Mouse (Mus musculus): ENCODE results near the gene Plekhb2. TPM values are rescaled to one million over a fixed set of nuclear protein-coding genes. Genes with fewer than 3 reads are reported as not detected.

Gene Plekhb2
- polyA plus RNA-seq, 1 experiment from 2014 or later, result 58.0 TPM

- no peak overlapping the region for H3K4me2 ChIP-seq (replicated peaks; ENCODE audit: low read depth, low read length)
- no peaks in the 10 kb centered on the region for H3K27me3 ChIP-seq (ENCODE audit: insufficient read depth, low read length)
- H3K36me3 ChIP-seq (ENCODE audit: insufficient read depth, low read length), result peaks cover 66% of the 10 kb centered on the region
- WGBS, result 83% methylated on average over 13 of the region's 13 CpGs
- H3K9me3 ChIP-seq (ENCODE audit: low read length), result no peaks in the 10 kb centered on the region
- H3K27ac ChIP-seq (ENCODE audit: low read length), result no peak overlapping the region
- no peak overlapping the region for H3K9ac ChIP-seq (replicated peaks; ENCODE audit: low read length)
- H3K4me1 ChIP-seq (ENCODE audit: insufficient read depth, low read length), result no peaks in the 10 kb centered on the region
- no peak for ATAC-seq (ENCODE audit: low FRiP score, low TSS enrichment)
- H3K4me3 ChIP-seq (ENCODE audit: low read length), result no peak overlapping the region
These were observed 37.1 kb upstream of the Plekhb2 start for GRCm38 (mm10) chr1:34812407-34813247.

- 88% methylated on average over 6 of the region's 6 CpGs for WGBS
- ATAC-seq (ENCODE audit: low FRiP score, low TSS enrichment), result no peak
- Histone ChIP-seq H3K9ac (replicated peaks; ENCODE audit: low read length) (no peak overlapping the region), H3K27ac (ENCODE audit: low read length) (no peak overlapping the region), H3K4me2 (replicated peaks; ENCODE audit: low read depth, low read length) (no peak overlapping the region), H3K4me1 (ENCODE audit: insufficient read depth, low read length) (no peaks in the 10 kb centered on the region), H3K27me3 (ENCODE audit: insufficient read depth, low read length) (no peaks in the 10 kb centered on the region), H3K9me3 (ENCODE audit: low read length) (no peaks in the 10 kb centered on the region), H3K36me3 (ENCODE audit: insufficient read depth, low read length) (peaks cover 83% of the 10 kb centered on the region), H3K4me3 (ENCODE audit: low read length) (no peak overlapping the region)
These were observed 33.9 kb upstream of the Plekhb2 start for GRCm38 (mm10) chr1:34815843-34816242.

- 0 out of 2 replicates have a peak, but pooled peaks cover 3% of the 10 kb centered on the region for H3K9me3 ChIP-seq (ENCODE audit: low read length)
- WGBS, result 92% methylated on average over 6 of the region's 6 CpGs
- H3K4me1 ChIP-seq (ENCODE audit: insufficient read depth, low read length), result no peaks in the 10 kb centered on the region
- H3K36me3 ChIP-seq (ENCODE audit: insufficient read depth, low read length), result peaks cover 77% of the 10 kb centered on the region
- no peak for ATAC-seq (ENCODE audit: low FRiP score, low TSS enrichment)
- no peaks in the 10 kb centered on the region for H3K27me3 ChIP-seq (ENCODE audit: insufficient read depth, low read length)
- H3K9ac ChIP-seq (replicated peaks; ENCODE audit: low read length), result no peak overlapping the region
- no peak overlapping the region for H3K27ac ChIP-seq (ENCODE audit: low read length)
- H3K4me3 ChIP-seq (ENCODE audit: low read length), result no peak overlapping the region
- no peak overlapping the region for H3K4me2 ChIP-seq (replicated peaks; ENCODE audit: low read depth, low read length)
These were observed 30.4 kb upstream of the Plekhb2 start for GRCm38 (mm10) chr1:34819225-34819910.

- Histone ChIP-seq H3K36me3 (ENCODE audit: insufficient read depth, low read length) (peaks cover 66% of the 10 kb centered on the region), H3K4me1 (ENCODE audit: insufficient read depth, low read length) (no peaks in the 10 kb centered on the region), H3K4me3 (ENCODE audit: low read length) (no peak overlapping the region), H3K4me2 (replicated peaks; ENCODE audit: low read depth, low read length) (no peak overlapping the region), H3K27ac (ENCODE audit: low read length) (no peak overlapping the region), H3K9ac (replicated peaks; ENCODE audit: low read length) (no peak overlapping the region), H3K27me3 (ENCODE audit: insufficient read depth, low read length) (no peaks in the 10 kb centered on the region), H3K9me3 (ENCODE audit: low read length) (0 out of 2 replicates have a peak, but pooled peaks cover 3% of the 10 kb centered on the region)
- 93% methylated on average over 2 of the region's 2 CpGs for whole genome bisulfite sequencing
- ATAC-seq (ENCODE audit: low FRiP score, low TSS enrichment), result no peak
These were observed 28.4 kb upstream of the Plekhb2 start for GRCm38 (mm10) chr1:34821411-34821810.

- Histone ChIP-seq H3K4me3 (ENCODE audit: low read length) (no peak overlapping the region), H3K4me2 (replicated peaks; ENCODE audit: low read depth, low read length) (no peak overlapping the region), H3K9ac (replicated peaks; ENCODE audit: low read length) (no peak overlapping the region), H3K27me3 (ENCODE audit: insufficient read depth, low read length) (no peaks in the 10 kb centered on the region), H3K27ac (ENCODE audit: low read length) (no peak overlapping the region), H3K4me1 (ENCODE audit: insufficient read depth, low read length) (no peaks in the 10 kb centered on the region), H3K36me3 (ENCODE audit: insufficient read depth, low read length) (peaks cover 66% of the 10 kb centered on the region), H3K9me3 (ENCODE audit: low read length) (0 out of 2 replicates have a peak, but pooled peaks cover 3% of the 10 kb centered on the region)
- ATAC-seq (ENCODE audit: low FRiP score, low TSS enrichment), result no peak
- WGBS, result 89% methylated on average over 7 of the region's 7 CpGs
These were observed 27.8 kb upstream of the Plekhb2 start for GRCm38 (mm10) chr1:34822003-34822402.

GRCm38 (mm10) chr1:34822746-34823145 is 27.0 kb upstream of the Plekhb2 start:
- Histone ChIP-seq H3K9ac (replicated peaks; ENCODE audit: low read length) (no peak overlapping the region), H3K4me1 (ENCODE audit: insufficient read depth, low read length) (no peaks in the 10 kb centered on the region), H3K27me3 (ENCODE audit: insufficient read depth, low read length) (no peaks in the 10 kb centered on the region), H3K27ac (ENCODE audit: low read length) (no peak overlapping the region), H3K36me3 (ENCODE audit: insufficient read depth, low read length) (peaks cover 61% of the 10 kb centered on the region), H3K9me3 (ENCODE audit: low read length) (0 out of 2 replicates have a peak, but pooled peaks cover 3% of the 10 kb centered on the region), H3K4me3 (ENCODE audit: low read length) (no peak overlapping the region), H3K4me2 (replicated peaks; ENCODE audit: low read depth, low read length) (no peak overlapping the region)
- no peak for ATAC-seq (ENCODE audit: low FRiP score, low TSS enrichment)
- whole genome bisulfite sequencing, result 94% methylated on average over 7 of the region's 7 CpGs

- no peak for ATAC-seq (ENCODE audit: low FRiP score, low TSS enrichment)
- Histone ChIP-seq H3K4me3 (ENCODE audit: low read length) (no peak overlapping the region), H3K27me3 (ENCODE audit: insufficient read depth, low read length) (no peaks in the 10 kb centered on the region), H3K4me2 (replicated peaks; ENCODE audit: low read depth, low read length) (no peak overlapping the region), H3K27ac (ENCODE audit: low read length) (no peak overlapping the region), H3K9me3 (ENCODE audit: low read length) (0 out of 2 replicates have a peak, but pooled peaks cover 3% of the 10 kb centered on the region), H3K36me3 (ENCODE audit: insufficient read depth, low read length) (peaks cover 60% of the 10 kb centered on the region), H3K4me1 (ENCODE audit: insufficient read depth, low read length) (no peaks in the 10 kb centered on the region; the same call in 1 of the 2 replicates), H3K9ac (replicated peaks; ENCODE audit: low read length) (no peak overlapping the region)
- WGBS, result 90% methylated on average over 6 of the region's 6 CpGs
These were observed 26.4 kb upstream of the Plekhb2 start for GRCm38 (mm10) chr1:34823353-34823752.

- Histone ChIP-seq H3K36me3 (ENCODE audit: insufficient read depth, low read length) (peaks cover 56% of the 10 kb centered on the region), H3K4me1 (ENCODE audit: insufficient read depth, low read length) (no peaks in the 10 kb centered on the region; the same call in 1 of the 2 replicates), H3K9ac (replicated peaks; ENCODE audit: low read length) (no peak overlapping the region), H3K4me3 (ENCODE audit: low read length) (no peak overlapping the region), H3K27ac (ENCODE audit: low read length) (no peak overlapping the region), H3K27me3 (ENCODE audit: insufficient read depth, low read length) (no peaks in the 10 kb centered on the region), H3K4me2 (replicated peaks; ENCODE audit: low read depth, low read length) (no peak overlapping the region), H3K9me3 (ENCODE audit: low read length) (0 out of 2 replicates have a peak, but pooled peaks cover 3% of the 10 kb centered on the region)
- 86% methylated on average over 8 of the region's 8 CpGs for WGBS
- no peak for ATAC-seq (ENCODE audit: low FRiP score, low TSS enrichment)
These were observed 25.6 kb upstream of the Plekhb2 start for GRCm38 (mm10) chr1:34824208-34824607.

GRCm38 (mm10) chr1:34825909-34826308 is 23.9 kb upstream of the Plekhb2 start:
- Histone ChIP-seq H3K9me3 (ENCODE audit: low read length) (0 out of 2 replicates have a peak, but pooled peaks cover 3% of the 10 kb centered on the region), H3K36me3 (ENCODE audit: insufficient read depth, low read length) (peaks cover 50% of the 10 kb centered on the region), H3K9ac (replicated peaks; ENCODE audit: low read length) (no peak overlapping the region), H3K4me3 (ENCODE audit: low read length) (no peak overlapping the region), H3K4me2 (replicated peaks; ENCODE audit: low read depth, low read length) (no peak overlapping the region), H3K27ac (ENCODE audit: low read length) (no peak overlapping the region), H3K4me1 (ENCODE audit: insufficient read depth, low read length) (peaks cover 10% of the 10 kb centered on the region; the same call in 1 of the 2 replicates), H3K27me3 (ENCODE audit: insufficient read depth, low read length) (no peaks in the 10 kb centered on the region)
- no peak for ATAC-seq (ENCODE audit: low FRiP score, low TSS enrichment)
- WGBS, result 92% methylated on average over 9 of the region's 9 CpGs

Data from kidney, embryonic 16.5 days (tissue).